Mouse (Mus musculus): ENCODE data around the gene Gsk3a. TPM values are rescaled to one million over a fixed set of nuclear protein-coding genes. Genes with fewer than 3 reads are reported as not detected.

Gsk3a gene
- polyA plus RNA-seq, 1 experiment from 2014 or later: 9.8 TPM

GRCm38 (mm10) chr7:25278341-25279075 lies 40.9 kb upstream of the Gsk3a start:
- ATAC-seq (replicated peaks; ENCODE audit: low FRiP score, low read depth) (peak; percentile 50), DNase-seq (ENCODE audit: low spot score) (peak; percentile 90)
- H3K4me3 ChIP-seq (replicated peaks; ENCODE audit: low read depth, low read length): peak overlapping the region; percentile 62
- WGBS: under 1% methylated on average over 54 of the region's 60 CpGs
- H3K27ac ChIP-seq: peak overlapping the region; percentile 96
- H3K4me2 ChIP-seq (ENCODE audit: low read length): peak overlapping the region; percentile 97
- no peaks in the 10 kb centered on the region for H3K9me3 ChIP-seq (replicated peaks; ENCODE audit: low read length)
- peak overlapping the region; percentile 67 for H3K9ac ChIP-seq (ENCODE audit: low read depth, low read length)
- H3K36me3 ChIP-seq (ENCODE audit: insufficient read depth, low read length): no peaks in the 10 kb centered on the region
- peak; percentile 68; the same call in 1 of the 2 replicates for TF ChIP-seq CTCF (IDR thresholded peaks at IDR 0.05; ENCODE audit: low read depth)
- no peaks in the 10 kb centered on the region for H3K27me3 ChIP-seq (ENCODE audit: insufficient read depth, low read length)
- H3K4me1 ChIP-seq (replicated peaks; ENCODE audit: insufficient read depth, low read length): peaks cover 42% of the 10 kb centered on the region

GRCm38 (mm10) chr7:25277998-25278340 lies 40.3 kb upstream of the Gsk3a start:
- Histone ChIP-seq H3K36me3 (ENCODE audit: insufficient read depth, low read length) (peaks cover 5% of the 10 kb centered on the region; the same call in 1 of the 2 replicates), H3K27me3 (ENCODE audit: insufficient read depth, low read length) (no peaks in the 10 kb centered on the region), H3K9me3 (replicated peaks; ENCODE audit: low read length) (no peaks in the 10 kb centered on the region), H3K4me3 (replicated peaks; ENCODE audit: low read depth, low read length) (peak overlapping the region; percentile 62), H3K27ac (peak overlapping the region; percentile 96), H3K9ac (ENCODE audit: low read depth, low read length) (peak overlapping the region; percentile 67), H3K4me2 (ENCODE audit: low read length) (peak overlapping the region; percentile 97), H3K4me1 (replicated peaks; ENCODE audit: insufficient read depth, low read length) (peaks cover 40% of the 10 kb centered on the region)
- ATAC-seq (replicated peaks; ENCODE audit: low FRiP score, low read depth) (no peak), DNase-seq (ENCODE audit: low spot score) (no peak)
- 12% methylated on average over 4 of the region's 4 CpGs for WGBS
- TF ChIP-seq CTCF (IDR thresholded peaks at IDR 0.05; ENCODE audit: low read depth): no peak; the same call in 1 of the 2 replicates

GRCm38 (mm10) chr7:25277405-25277804 lies 39.8 kb upstream of the Gsk3a start:
- 85% methylated on average over 4 of the region's 4 CpGs for WGBS
- no peaks in the 10 kb centered on the region for H3K27me3 ChIP-seq (ENCODE audit: insufficient read depth, low read length)
- DNase-seq (ENCODE audit: low spot score) (no peak), ATAC-seq (replicated peaks; ENCODE audit: low FRiP score, low read depth) (no peak)
- H3K9ac ChIP-seq (ENCODE audit: low read depth, low read length): 0 out of 2 replicates have a peak overlapping the region, but pooled peaks have one; percentile 10
- no peaks in the 10 kb centered on the region for H3K9me3 ChIP-seq (replicated peaks; ENCODE audit: low read length)
- H3K27ac ChIP-seq: peak overlapping the region; percentile 96; the same call in 1 of the 2 replicates
- H3K36me3 ChIP-seq (ENCODE audit: insufficient read depth, low read length): peaks cover 10% of the 10 kb centered on the region
- no peak overlapping the region for H3K4me3 ChIP-seq (replicated peaks; ENCODE audit: low read depth, low read length)
- TF ChIP-seq CTCF (IDR thresholded peaks at IDR 0.05; ENCODE audit: low read depth): no peak
- peaks cover 40% of the 10 kb centered on the region for H3K4me1 ChIP-seq (replicated peaks; ENCODE audit: insufficient read depth, low read length)
- peak overlapping the region; percentile 97; the same call in 1 of the 2 replicates for H3K4me2 ChIP-seq (ENCODE audit: low read length)

GRCm38 (mm10) chr7:25275555-25276298 lies 38.1 kb upstream of the Gsk3a start:
- no peaks in the 10 kb centered on the region for H3K9me3 ChIP-seq (replicated peaks; ENCODE audit: low read length)
- peak overlapping the region; percentile 54 for H3K27ac ChIP-seq
- no peak for TF ChIP-seq CTCF (IDR thresholded peaks at IDR 0.05; ENCODE audit: low read depth)
- no peak overlapping the region for H3K4me3 ChIP-seq (replicated peaks; ENCODE audit: low read depth, low read length)
- no peak overlapping the region for H3K4me2 ChIP-seq (ENCODE audit: low read length)
- DNase-seq (ENCODE audit: low spot score) (no peak), ATAC-seq (replicated peaks; ENCODE audit: low FRiP score, low read depth) (no peak)
- H3K36me3 ChIP-seq (ENCODE audit: insufficient read depth, low read length): peaks cover 22% of the 10 kb centered on the region
- H3K27me3 ChIP-seq (ENCODE audit: insufficient read depth, low read length): no peaks in the 10 kb centered on the region
- WGBS: 44% methylated on average over 9 of the region's 9 CpGs
- H3K9ac ChIP-seq (ENCODE audit: low read depth, low read length): no peak overlapping the region
- H3K4me1 ChIP-seq (replicated peaks; ENCODE audit: insufficient read depth, low read length): peaks cover 33% of the 10 kb centered on the region

GRCm38 (mm10) chr7:25274996-25275395 lies 37.3 kb upstream of the Gsk3a start:
- WGBS: 88% methylated on average over 3 of the region's 3 CpGs
- H3K36me3 ChIP-seq (ENCODE audit: insufficient read depth, low read length): peaks cover 22% of the 10 kb centered on the region
- H3K27me3 ChIP-seq (ENCODE audit: insufficient read depth, low read length): no peaks in the 10 kb centered on the region
- H3K4me3 ChIP-seq (replicated peaks; ENCODE audit: low read depth, low read length): no peak overlapping the region
- H3K9ac ChIP-seq (ENCODE audit: low read depth, low read length): 0 out of 2 replicates have a peak overlapping the region, but pooled peaks have one; percentile 19
- no peak for TF ChIP-seq CTCF (IDR thresholded peaks at IDR 0.05; ENCODE audit: low read depth)
- ATAC-seq (replicated peaks; ENCODE audit: low FRiP score, low read depth) (no peak), DNase-seq (ENCODE audit: low spot score) (no peak)
- no peak overlapping the region for H3K4me2 ChIP-seq (ENCODE audit: low read length)
- H3K27ac ChIP-seq: no peak overlapping the region
- no peaks in the 10 kb centered on the region for H3K9me3 ChIP-seq (replicated peaks; ENCODE audit: low read length)
- peaks cover 26% of the 10 kb centered on the region for H3K4me1 ChIP-seq (replicated peaks; ENCODE audit: insufficient read depth, low read length)

GRCm38 (mm10) chr7:25274571-25274970 lies 36.9 kb upstream of the Gsk3a start:
- H3K27ac ChIP-seq: no peak overlapping the region
- H3K27me3 ChIP-seq (ENCODE audit: insufficient read depth, low read length): no peaks in the 10 kb centered on the region
- DNase-seq (ENCODE audit: low spot score): no peak
- H3K36me3 ChIP-seq (ENCODE audit: insufficient read depth, low read length): peaks cover 22% of the 10 kb centered on the region
- H3K4me3 ChIP-seq (replicated peaks; ENCODE audit: low read depth, low read length): no peak overlapping the region
- H3K9me3 ChIP-seq (replicated peaks; ENCODE audit: low read length): no peaks in the 10 kb centered on the region
- no peak for TF ChIP-seq CTCF (IDR thresholded peaks at IDR 0.05; ENCODE audit: low read depth)
- no peak overlapping the region for H3K4me2 ChIP-seq (ENCODE audit: low read length)
- ATAC-seq (replicated peaks; ENCODE audit: low FRiP score, low read depth): no peak
- H3K4me1 ChIP-seq (replicated peaks; ENCODE audit: insufficient read depth, low read length): peaks cover 26% of the 10 kb centered on the region
- 35% methylated on average over 5 of the region's 5 CpGs for WGBS
- H3K9ac ChIP-seq (ENCODE audit: low read depth, low read length): peak overlapping the region; percentile 19; the same call in 1 of the 2 replicates

Data from kidney, postnatal 0 days (tissue).